Mouse (Mus musculus) lung, postnatal 36 days (tissue): ENCODE results near the gene Luc7l.
"Not testable (repeated sequence)": the region's sequence is repeated elsewhere in the genome, so short reads cannot be mapped to it uniquely, and the experiment has no call there.

Experiments
- DNase-seq: peaks from one replicate; pipeline ENCODE4 v3.0.0; 2022; ENCODE audit warnings: mixed read lengths

Gene Luc7l

DNA sequence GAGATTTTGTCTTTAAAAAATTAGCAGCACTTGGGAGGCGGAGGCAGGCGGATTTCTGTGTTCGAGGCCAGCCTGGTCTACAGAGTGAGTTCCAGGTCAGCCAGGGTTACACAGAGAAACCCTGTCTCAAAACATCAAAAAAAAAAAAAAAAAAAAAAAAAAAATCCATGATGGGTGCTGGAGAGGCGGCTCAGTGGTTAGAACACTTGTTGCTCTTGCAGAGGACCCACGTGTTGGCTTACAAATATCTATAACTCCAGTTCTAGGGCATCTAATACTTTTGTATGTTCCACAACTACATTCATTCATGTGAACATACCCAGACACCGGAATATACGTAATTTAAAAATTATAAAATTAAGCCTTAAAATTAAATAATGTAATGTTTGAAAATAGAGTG lies 2.6 kb downstream of the Luc7l start:
- no peak for DNase-seq

DNA sequence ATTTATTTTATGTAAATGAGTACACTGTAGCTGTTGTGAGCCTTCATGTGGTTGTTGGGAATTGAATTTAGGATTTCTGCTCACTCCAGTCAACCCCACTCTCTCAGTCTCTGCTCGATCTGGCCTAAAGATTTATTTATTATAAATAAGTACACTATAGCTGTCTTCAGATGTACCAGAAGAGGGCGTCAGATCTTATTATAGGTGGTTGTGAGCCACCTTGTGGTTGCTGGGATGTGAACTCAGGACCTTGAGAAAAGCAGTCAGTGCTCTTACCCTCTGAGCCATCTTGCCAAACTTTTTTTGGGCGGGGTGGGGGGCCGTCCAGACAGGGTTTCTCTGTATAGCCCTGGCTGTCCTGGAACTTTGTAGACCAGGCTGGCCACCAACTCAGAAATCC lies 9.1 kb downstream of the Luc7l start:
- no peak for DNase-seq

GRCm38 (mm10) chr17:26262384-26262783 lies 9.7 kb downstream of the Luc7l start:
- DNase-seq, result no peak

DNA sequence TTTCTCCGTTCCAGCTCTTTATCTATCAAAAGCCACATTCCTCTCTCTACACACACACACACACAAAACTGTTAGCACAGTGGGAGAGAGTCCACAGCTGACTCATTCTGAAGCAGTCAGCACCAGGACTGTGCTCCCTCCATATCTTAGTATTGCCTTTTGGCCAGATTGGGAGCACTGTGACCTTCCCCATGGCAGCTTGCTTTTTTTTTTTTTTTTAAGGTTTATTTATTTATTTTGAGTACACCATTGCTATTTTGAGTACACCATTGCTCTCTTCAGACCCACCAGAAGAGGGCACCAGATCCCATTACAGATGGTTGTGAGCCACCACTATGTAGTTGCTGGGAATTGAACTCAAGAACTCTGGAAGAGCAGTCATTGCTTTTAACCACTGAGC lies 16.2 kb downstream of the Luc7l start:
- no peak for DNase-seq

GRCm38 (mm10) chr17:26269577-26269976 lies 16.9 kb downstream of the Luc7l start:
- DNase-seq, result not testable (repeated sequence)

DNA sequence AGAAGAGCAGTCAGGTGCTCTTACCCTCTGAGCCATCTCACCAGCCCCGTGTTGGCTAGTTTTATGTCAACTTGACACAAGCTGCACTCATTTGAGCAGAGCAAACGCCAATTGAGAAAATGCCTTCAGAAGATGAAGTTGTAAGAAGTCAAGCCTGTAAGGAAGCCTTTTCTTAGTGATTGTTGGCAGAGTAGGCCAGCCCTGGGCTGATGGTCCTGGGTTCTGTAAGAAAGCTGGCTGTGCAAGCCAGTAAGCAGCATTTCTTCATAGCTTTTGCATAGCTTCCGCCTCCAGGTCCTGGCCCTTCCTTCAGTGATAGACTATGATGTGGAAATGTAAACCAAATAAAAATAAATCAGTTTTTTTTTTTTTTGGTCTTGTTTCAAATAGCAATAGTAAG lies 19.9 kb downstream of the Luc7l start:
- no peak for DNase-seq

DNA sequence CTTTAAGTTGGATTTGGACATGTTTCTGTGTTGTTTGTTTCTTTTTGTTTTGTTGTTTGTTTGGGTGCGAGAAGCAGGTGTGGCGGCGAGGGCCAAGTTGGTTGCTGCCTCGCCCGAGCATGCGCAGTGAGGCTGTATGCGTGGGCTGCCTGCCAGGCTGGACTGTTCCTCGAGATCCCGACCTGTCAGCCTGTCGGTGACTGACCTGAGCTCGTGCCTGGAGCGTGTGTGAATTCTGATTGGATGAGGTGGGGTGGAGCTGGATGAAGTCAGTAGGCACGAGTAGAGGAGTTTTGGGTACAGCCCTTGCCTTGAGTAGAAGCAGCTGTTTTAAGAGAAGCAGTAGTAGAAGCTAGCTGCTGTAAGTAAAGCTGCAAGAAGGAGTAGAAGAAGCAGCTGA lies 23.2 kb downstream of the Luc7l start:
- no peak for DNase-seq

DNA sequence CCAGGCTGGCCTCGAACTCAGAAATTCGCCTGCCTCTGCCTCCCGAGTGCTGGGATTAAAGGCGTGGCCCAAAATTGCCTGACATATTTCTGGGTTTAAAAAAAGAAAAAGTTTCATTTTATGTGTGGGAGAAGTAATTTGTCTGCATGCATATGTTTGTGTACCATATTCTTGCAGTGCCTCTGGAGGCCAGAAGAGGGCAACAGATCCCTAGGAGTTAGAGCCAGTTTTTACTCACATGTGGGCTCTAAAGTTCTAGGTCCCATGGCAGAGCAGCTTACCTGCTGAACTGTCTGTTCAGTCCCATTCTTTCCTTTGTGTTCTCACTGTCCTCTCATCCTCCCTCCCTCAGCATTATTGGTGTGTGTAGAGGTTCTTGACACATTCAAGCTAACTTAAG lies 24.0 kb downstream of the Luc7l start:
- peak; percentile 53 for DNase-seq

DNA sequence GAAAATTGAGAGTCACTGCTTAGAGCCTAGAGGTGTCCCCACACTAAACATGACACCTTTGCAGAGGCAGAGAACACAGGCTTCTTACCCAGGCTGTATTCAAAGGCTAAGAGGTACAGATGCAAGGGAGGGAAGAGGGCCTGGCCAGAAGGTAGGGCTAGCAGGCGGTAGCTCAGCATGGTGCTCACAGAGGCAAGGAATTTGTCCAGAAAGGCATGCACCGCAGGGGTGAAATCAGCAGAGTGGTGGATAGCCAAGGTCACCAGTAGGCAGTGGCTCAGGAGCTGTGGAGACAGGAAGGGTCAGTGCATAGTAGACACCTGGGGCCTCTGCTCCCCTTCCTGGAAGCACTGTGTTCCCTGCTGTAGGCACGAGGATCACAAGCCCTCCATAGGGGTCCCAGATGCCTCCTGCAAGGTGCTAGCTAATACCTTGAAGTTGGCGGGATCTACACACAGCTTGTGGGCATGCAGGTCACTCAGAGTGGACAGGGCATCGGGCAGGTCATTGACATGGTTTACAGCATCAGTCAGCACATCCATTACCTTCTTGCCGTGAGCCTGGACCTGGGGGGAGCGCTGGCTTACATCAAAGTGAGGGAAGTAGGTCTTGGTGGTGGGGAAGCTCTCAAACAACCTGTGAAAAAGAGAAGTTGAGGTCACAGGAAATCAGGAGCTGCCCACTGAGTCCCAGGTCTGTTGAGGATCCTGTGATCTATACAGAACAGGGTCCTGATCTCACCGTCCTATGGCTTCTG lies 33.7 kb downstream of the Luc7l start:
- no peak for DNase-seq

DNA sequence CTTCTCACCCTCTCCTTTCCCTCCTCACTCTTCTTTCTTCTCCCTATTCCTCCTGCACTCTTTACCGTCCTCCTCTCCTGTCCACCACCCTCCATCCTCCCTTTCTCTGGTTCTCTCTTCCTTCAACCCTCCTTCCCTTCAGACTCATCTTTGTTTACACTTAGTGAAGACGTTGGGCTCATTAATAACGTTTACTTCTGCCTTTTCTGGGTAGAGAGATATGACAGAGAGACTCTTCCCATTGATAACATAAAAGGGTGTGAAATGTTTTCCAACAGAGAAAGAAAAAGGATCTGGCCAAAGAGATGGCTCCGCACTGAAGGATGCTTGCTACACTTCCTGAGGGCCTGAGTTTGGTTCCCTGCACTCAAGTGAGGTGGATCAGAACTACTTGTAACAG lies 36.8 kb downstream of the Luc7l start:
- DNase-seq, result no peak

DNA sequence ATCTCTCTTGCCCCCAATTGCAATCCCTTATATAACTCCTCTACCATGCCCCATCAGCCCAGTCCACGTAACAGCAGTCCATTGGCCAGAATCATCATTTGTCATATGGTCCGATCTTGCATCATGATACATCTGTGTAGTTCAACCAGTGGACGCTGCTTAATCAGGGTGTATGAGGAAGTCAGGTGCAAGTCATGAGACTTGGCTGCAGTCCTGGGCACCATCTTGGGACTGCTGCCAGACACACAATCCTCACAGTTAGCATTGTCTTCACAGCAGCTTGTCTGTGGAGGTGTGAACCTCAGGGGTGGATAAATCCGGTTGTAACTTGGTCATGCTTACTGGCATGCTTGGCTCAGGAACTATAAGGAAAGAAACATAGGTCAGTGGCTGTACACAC lies 45.6 kb downstream of the Luc7l start:
- DNase-seq, result not testable (repeated sequence)

DNA sequence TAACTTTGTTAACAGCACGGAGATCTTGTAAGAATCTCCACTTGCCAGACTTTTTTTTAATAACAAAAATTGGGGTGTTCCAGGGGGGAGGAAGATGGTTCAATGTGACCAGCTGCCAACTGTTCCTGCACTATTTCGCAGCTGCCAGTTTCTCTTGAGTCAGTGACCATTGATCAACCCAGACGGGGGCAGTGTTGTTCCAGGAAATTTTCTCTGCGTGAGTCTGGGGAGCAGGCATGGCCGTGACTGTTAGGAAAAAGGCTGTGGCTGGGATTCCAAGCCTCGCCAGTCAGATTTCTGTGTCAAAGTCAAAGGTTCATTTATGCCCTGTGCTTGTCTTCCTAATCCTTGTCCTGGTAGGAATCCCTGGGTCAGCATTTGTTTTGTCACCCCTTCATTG lies 61.6 kb downstream of the Luc7l start:
- DNase-seq, result peak; percentile 91

DNA sequence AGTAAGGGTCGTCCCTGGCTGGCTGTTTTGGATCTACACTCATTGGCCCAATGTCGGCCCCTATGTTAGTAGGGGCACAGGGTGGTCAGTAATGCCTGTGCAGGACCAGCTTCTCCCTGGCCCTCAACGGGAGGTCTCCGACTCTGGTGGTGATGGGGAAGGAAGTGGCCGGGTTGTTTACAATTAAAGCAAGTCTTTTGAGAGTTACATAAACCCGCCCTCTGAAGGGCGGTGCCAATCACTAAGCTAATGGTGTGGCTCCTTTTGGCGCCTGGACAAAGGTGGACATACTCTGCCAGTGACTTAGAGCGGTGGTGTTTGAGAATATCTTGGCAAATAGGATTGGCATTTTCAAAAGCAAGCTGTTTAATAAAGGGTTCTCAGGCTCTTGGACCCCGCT lies 62.8 kb downstream of the Luc7l start:
- DNase-seq, result peak; percentile 71

GRCm38 (mm10) chr17:26318441-26318840 lies 65.7 kb downstream of the Luc7l start:
- DNase-seq, result no peak
